Mouse (Mus musculus) gastrocnemius, postnatal 4 days (tissue): ENCODE data around the gene H2-Eb1. TPM values are rescaled to one million over a fixed set of nuclear protein-coding genes. Genes with fewer than 3 reads are reported as not detected.
"Not testable (repeated sequence)": the region's sequence is repeated elsewhere in the genome, so short reads cannot be mapped to it uniquely, and the experiment has no call there.

Experiments
- DNase-seq, 2 experiments: peaks; one replicate each; pipeline ENCODE4 v3.0.0; 2021 to 2022; ENCODE audit warnings: low spot score in 2 of 2, mixed read lengths in 2 of 2
- total RNA-seq, 2 experiments: library from RNA; stranded (reverse); gene quantifications; 2 replicates each; pipeline ENCODE4 v1.2.3; 2021

The H2-Eb1 gene
- total RNA-seq, 2 experiments from 2014 or later, result 2.6 to 4.1 TPM

DNA sequence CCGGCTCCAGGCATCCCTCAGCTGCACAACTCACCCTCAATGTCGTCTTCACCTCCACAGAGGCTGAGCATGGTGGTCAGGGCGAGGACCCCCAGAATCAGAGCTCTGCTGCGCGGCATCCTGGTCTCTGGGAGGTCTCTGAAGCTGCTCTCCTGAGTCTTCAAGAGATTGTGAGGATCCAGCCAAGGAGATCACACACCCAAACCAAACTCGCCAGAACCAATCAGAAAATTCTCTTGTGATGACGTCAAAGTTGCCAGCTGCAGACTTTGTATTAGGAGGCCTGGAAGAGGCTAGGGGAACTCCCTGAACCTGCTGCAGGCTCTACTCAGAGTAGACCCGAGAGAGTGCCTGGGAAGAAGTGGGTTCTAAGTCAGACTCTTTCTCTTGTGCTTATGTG is 18.0 kb upstream of the H2-Eb1 start, which contains the start of gene H2-Aa:
TSS of gene H2-Aa (minus strand) at position 176 of the 400 bp plus-strand sequence.
- DNase-seq, result peak; percentile 40 to 62

DNA sequence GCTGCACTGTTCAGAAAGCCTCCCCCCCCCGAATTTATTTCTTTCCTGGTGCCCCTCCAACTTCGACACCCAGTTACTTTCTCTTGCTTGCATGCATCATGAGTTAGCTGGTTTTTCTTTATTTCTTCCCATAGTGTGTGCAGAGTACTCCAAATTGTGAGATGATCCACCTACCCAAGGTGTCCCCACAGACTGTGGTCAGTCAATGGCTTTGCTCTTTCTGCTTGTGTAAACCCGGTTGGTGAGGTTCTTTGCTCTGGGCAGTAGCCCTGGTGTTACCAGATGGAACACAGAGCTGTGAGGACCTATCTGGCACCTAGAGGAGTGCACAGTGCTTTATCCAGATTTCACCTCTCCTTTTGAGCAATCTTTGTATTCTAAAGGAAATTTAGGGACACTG is 17.5 kb upstream of the H2-Eb1 start:
- no peak for DNase-seq

GRCm38 (mm10) chr17:34291609-34292008 is 14.1 kb upstream of the H2-Eb1 start:
- peak in 1 of 2 experiments; percentile 64 for DNase-seq

DNA sequence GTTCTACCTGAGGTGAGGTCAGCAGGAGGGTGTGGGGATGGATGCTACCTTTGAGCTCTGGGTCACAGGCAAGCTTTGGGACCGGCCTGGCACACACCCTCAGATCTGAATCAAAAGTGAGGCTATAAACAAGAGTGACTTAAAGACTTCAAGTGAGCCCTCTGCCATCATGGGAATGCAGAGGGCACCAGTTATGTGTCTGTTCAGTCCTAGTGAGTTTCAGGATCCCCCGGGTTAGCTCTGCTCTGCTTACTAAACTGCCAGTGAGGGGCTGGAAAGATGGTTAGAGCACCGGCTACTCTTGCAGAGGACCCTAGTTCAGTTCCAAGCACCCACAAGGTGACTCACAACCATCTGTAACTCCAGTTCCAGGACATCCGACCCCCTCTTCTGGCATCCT is 13.1 kb upstream of the H2-Eb1 start:
- no peak for DNase-seq

DNA sequence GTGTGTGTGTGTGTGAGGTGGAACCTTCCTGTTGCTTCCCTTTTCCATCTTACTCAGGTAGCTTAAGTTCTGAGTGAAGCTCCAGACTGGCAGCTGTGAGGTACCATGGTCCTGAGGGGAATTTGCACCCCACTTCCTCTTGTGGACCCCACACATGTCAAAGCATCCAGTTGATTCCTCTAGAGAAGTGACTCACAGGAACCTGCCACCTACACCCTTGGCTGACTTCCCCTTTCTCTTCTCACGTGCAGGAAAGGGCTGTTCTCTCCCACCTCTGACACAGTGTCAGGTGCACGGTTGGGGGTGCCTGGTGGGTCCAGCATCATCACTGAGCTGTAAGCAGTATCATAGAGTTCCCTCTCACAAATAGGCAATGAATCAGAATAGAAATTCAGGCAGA is 12.1 kb upstream of the H2-Eb1 start:
- DNase-seq, result no peak

DNA sequence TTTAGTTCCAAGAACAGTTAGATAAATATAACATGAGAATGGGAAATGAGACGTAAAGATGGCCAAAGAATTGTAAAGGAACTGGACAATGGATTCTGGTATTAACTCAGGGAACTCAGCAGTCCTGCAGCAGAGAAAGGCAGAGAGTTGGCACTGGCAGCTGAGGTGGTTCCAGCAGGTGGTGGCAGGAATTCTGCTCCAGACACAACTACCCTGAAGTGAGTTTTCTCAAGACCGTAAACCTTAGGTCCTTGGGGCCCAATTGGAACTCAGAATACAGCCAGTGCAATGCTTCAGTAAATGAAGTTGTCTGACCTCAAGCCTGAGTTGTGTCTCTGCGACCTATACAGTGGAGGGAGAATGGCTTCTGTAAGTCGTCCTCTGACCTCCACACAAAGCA is 11.4 kb upstream of the H2-Eb1 start:
- DNase-seq, result no peak

- no peak for DNase-seq
These were observed 10.4 kb upstream of the H2-Eb1 start for GRCm38 (mm10) chr17:34295307-34295706.

DNA sequence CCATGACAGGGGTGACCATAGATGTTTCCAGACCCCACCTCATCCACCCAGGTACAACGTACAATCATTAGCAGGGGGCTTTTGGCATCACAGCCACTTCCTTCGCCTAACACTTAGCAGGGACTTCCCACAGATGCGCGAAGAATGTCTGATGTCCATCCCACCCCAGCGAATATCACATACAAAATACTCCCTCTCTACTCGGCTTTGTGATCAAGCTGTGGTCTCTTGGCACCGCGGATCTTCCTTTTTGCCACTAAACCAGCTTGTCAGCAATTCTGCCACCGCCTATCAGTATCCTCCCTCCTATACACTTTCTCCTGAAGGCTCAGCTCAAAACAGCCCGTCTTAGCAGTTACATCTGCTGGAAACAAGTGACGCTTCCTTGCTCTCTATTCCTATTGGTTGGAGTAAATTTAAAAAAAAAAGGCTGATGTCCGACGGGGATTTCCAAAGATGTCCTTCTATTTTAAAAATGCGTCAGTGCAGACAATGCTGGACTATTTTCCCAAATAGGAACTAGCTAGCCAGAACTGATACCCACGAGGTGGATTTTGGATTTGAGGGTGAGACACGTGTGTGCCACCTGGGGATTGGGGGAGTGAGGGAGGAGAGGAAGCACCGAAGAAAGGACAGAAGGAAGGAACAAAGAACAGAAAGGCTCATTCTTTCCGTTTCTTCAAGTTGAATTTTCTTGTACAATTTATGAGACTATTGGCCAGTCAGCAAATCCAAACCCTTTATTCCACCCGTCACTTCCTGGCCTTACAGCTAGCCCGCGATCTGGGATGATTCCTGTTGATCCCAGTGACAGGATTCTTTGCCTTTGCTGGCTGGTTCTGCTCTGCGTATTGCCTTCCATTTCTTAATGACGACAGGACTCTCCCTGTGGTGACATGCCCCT is 9.5 kb upstream of the H2-Eb1 start:
- DNase-seq, result no peak

DNA sequence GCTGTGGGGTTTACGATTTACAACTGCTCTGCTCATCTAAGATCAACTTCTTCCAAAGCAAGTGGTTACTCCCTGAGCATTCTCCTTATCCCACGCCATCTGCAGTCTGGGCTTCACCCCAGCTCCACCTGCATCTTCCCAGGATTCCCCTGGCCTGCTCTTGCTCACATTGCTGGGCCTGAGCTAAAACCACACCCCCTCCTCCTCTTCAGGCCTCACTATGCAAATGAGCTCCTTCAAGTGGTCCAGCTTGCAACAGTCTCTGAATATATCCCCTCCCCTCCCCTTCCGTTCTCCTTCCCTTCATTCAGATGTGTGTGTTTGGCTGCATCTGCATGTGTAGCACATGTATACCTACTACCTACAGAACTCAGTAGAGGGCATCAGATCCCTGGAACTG is 6.3 kb upstream of the H2-Eb1 start:
- no peak for DNase-seq

GRCm38 (mm10) chr17:34300071-34300470 is 5.6 kb upstream of the H2-Eb1 start:
- DNase-seq, result no peak

DNA sequence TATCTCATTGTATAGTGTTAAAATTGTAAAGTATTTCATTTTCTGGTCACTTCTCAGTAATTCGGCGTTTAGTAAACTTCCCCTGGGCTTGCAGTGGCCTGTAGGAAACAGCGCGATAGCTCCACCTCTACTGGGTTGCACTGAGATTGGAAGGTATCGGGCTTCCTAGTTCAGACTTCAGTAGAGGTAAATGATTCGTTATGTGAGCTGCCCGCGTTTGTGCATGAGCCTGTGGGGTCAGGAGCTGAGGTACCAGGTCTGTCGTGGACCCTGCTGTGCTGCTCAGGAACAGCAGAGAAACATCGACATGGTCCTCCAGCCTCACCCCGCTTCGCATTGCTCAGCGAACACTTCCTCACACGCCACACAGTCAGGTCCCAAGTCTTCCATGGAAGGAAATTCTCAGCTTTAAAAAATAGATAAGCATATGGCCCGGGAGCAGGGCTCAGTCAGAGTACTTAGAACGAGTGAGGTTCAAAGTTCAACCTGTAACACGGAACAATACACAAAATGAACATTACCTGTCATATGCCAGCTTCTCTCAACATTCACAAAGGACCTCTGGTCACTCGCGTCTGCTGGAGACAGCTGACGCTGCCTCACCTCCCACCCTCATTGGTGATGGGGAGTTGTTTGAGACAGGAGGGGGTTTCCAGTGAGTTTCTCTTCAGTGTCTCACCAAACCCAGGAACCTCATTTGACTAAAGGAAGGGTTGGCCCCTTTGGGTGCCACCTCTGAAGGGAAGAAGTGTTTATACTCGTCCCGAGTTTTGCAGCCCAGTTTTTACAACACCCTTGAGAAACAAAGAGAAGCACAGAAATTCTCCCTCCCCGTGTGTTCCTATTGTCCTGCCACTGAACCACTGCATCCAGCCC is 4.7 kb upstream of the H2-Eb1 start:
- no peak for DNase-seq

GRCm38 (mm10) chr17:34301670-34302190 is 3.9 kb upstream of the H2-Eb1 start:
- no peak for DNase-seq

DNA sequence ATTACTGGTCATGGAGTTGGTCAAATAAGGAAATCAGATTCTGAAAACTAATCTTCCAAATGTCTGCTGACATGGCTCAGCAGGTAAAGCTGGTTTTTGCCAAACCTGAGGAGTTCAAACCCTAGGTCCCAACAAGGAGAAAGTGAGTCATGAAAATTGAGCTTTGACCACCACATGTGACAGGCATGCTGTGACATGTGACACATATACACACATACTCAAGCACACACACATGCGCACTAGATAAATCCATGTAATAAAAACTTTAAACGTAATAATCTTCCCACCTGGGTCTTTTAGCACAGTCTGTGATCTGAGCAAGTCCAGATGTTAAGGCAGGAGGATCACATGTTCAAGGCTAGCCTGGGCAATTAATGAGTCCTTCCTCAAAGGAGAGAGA is 1.9 kb upstream of the H2-Eb1 start:
- DNase-seq, result no peak

- peak in 1 of 2 experiments; percentile 41 for DNase-seq
These were observed 916 bp upstream of the H2-Eb1 start for GRCm38 (mm10) chr17:34304751-34305150.

GRCm38 (mm10) chr17:34306407-34306806 is 740 bp downstream of the H2-Eb1 start:
- DNase-seq, result no peak

DNA sequence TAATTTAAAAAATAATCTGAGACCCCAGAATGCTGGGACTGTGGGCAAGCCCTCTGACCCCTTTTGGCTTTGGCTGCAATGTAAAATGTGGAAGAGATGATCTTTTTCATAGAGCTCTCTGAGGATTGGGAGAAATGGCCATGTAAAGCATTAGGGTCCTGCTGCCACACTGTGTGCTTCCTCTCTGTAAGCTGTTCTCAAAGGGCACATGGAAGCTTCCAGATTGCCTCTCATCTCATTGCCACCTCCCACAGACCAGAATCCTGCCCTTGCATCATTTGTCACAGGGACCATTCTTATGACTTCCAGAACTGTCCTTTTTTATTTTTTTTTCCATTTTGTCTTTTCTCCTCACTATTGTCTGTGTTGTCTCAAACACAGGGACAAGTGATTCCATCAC is 1.5 kb downstream of the H2-Eb1 start:
- no peak for DNase-seq

DNA sequence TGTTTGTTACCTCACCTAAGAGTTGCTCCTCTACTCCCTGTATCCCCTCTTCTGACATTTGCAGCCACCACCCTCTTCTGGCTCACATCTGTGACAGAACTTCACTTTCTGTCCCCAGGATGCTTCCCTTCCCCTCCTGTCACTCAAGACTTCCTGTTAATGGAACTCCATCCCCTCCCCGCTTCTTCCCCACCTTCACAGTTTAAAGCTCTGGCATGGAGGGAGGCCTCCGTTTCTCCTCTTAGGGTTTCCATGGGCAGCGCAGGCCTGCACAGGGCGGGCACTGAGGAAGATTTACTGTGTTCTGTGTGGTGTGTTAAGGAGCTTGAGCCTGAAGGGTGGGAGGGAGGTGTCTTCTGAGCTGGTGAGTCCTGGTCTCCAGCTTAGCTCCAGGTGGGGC is 2.5 kb downstream of the H2-Eb1 start:
- DNase-seq, result no peak

- no peak for DNase-seq
These were observed 3.6 kb downstream of the H2-Eb1 start for GRCm38 (mm10) chr17:34309225-34309624.

DNA sequence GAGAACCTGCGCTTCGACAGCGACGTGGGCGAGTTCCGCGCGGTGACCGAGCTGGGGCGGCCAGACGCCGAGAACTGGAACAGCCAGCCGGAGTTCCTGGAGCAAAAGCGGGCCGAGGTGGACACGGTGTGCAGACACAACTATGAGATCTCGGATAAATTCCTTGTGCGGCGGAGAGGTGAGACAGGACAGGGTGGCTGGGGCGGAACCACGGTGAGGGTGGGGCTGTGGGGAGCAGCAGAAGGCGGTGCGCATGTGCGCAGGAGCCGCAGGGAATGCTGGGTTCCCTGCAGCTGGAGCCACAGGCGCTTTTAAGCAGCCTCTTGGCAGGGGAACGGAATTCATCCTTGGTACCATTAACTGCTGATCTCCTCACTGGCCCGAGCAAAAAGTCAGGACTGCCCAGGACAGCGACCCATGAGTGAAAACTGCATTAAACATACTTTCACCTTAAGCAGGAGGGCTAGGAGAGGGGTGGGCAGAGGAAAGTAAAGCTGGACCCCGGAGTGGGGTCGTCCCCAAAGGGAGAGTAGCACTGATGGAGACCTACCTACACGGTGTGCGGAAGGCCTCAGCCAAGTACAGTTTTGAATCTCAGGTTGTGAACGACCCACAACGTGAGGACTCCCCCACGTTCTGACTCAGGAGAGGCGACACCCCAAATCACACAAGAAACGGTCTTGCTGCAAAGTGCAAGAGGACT is 4.2 kb downstream of the H2-Eb1 start:
- peak in 1 of 2 experiments; percentile 65 for DNase-seq

- not testable (repeated sequence) for DNase-seq
These were observed 4.9 kb downstream of the H2-Eb1 start for GRCm38 (mm10) chr17:34310526-34310925.

- no peak for DNase-seq
These were observed 6.5 kb downstream of the H2-Eb1 start for GRCm38 (mm10) chr17:34312185-34312584.
